Mouse (Mus musculus): ENCODE measurements at regions not wholly inside any gene's neighbourhood (a gene's known extent, or its start where the extent isn't known, plus 50 kb on each side); places are given as distances from the start of the nearest gene placed in this dataset.
"Not testable (repeated sequence)": the region's sequence is repeated elsewhere in the genome, so short reads cannot be mapped to it uniquely, and the experiment has no call there.

- no peak for DNase-seq (ENCODE audit: low read depth, low spot score)
These were observed 61.6 kb downstream of the Zxdb start for GRCm38 (mm10) chrX:94785983-94786382.

- no peak for DNase-seq (ENCODE audit: low read depth, low spot score)
These were observed 64.1 kb downstream of the Zxdb start for GRCm38 (mm10) chrX:94788331-94788920.

- DNase-seq (ENCODE audit: low read depth, low spot score), result not testable (repeated sequence)
These were observed 72.5 kb downstream of the Zxdb start for GRCm38 (mm10) chrX:94796845-94797244.

GRCm38 (mm10) chrX:94797348-94798182, 73.2 kb downstream of the Zxdb start:
- not testable (repeated sequence) for DNase-seq (ENCODE audit: low read depth, low spot score)

- not testable (repeated sequence) for DNase-seq (ENCODE audit: low read depth, low spot score)
These were observed 73.8 kb downstream of the Zxdb start for GRCm38 (mm10) chrX:94798183-94798619.

GRCm38 (mm10) chrX:94812760-94813159, 88.4 kb downstream of the Zxdb start:
- not testable (repeated sequence) for DNase-seq (ENCODE audit: low read depth, low spot score)

- DNase-seq (ENCODE audit: low read depth, low spot score), result not testable (repeated sequence)
These were observed 103.2 kb downstream of the Zxdb start for GRCm38 (mm10) chrX:94827524-94827923.

- DNase-seq (ENCODE audit: low read depth, low spot score), result not testable (repeated sequence)
These were observed 119.9 kb downstream of the Zxdb start for GRCm38 (mm10) chrX:94844110-94844779.

- DNase-seq (ENCODE audit: low read depth, low spot score), result not testable (repeated sequence)
These were observed 125.2 kb downstream of the Zxdb start for GRCm38 (mm10) chrX:94849549-94849948.

- no peak for DNase-seq (ENCODE audit: low read depth, low spot score)
These were observed 133.1 kb downstream of the Zxdb start for GRCm38 (mm10) chrX:94857501-94857900.

- no peak for DNase-seq (ENCODE audit: low read depth, low spot score)
These were observed 133.6 kb downstream of the Zxdb start for GRCm38 (mm10) chrX:94857954-94858353.

GRCm38 (mm10) chrX:94863123-94863522, 138.8 kb downstream of the Zxdb start:
- DNase-seq (ENCODE audit: low read depth, low spot score), result no peak

GRCm38 (mm10) chrX:94865531-94866502, 141.4 kb downstream of the Zxdb start:
- DNase-seq (ENCODE audit: low read depth, low spot score), result peak; percentile 38

- not testable (repeated sequence) for DNase-seq (ENCODE audit: low read depth, low spot score)
These were observed 142.9 kb downstream of the Spin4 start for GRCm38 (mm10) chrX:94883547-94883946.

Measured in retina, adult 2 months (tissue).